Mouse (Mus musculus) heart, postnatal 10 days (tissue): ENCODE results near the gene D630003M21Rik. TPM values are rescaled to one million over a fixed set of nuclear protein-coding genes. Genes with fewer than 3 reads are reported as not detected.

ENCODE experiments used
- DNase-seq, 2 experiments: peaks; one replicate each; pipeline ENCODE4 v3.0.0; 2021
- intact Hi-C: fragments of 180-260 bp; cut with DNase I; formaldehyde crosslinking; loops from one replicate; pipeline ENCODE4 v1.15.1; 2025
- total RNA-seq, 2 experiments: library from RNA; stranded (reverse); gene quantifications; 2 replicates each; pipeline ENCODE4 v1.2.3; 2021

Gene D630003M21Rik
- total RNA-seq, 2 experiments from 2014 or later: 8.6 to 8.7 TPM

- DNase-seq: peak in 1 of 2 experiments; percentile 4
- intact Hi-C loops: no loop called here
Observed at GRCm38 (mm10) chr2:158169771-158170170, 59.3 kb downstream of the D630003M21Rik start.

- intact Hi-C loops: no loop called here
- peak in 1 of 2 experiments; percentile 10 for DNase-seq
Observed at GRCm38 (mm10) chr2:158169351-158169750, 59.7 kb downstream of the D630003M21Rik start.

DNA sequence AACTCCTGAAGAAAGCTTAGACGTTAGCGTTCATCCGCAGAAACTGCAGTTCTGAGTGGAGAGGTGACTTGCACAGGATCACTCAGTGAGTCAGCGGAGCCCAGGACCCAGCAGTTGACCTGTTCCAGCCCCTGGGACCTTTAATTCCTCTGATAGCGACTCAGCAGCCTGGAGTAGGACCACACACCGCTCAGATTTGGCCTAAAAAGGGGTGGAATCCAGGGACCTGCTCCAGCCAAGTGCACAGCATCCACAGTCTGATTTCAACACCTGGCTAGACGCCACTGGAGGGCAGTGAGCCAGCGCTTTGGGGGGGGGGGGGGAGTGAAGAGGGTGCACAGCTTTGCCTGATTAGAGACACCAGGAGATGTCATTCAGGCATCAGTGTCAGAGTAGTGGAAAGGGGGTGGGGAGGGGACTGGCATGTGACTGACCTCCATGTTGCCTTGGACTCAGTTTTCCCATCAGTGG, 60.2 kb downstream of the D630003M21Rik start:
- DNase-seq: peak; percentile 72 to 75
- intact Hi-C loops: no loop called here

GRCm38 (mm10) chr2:158167496-158168205, 61.4 kb downstream of the D630003M21Rik start:
- intact Hi-C loops: no loop called here
- peak in 1 of 2 experiments; percentile 15 for DNase-seq

DNA sequence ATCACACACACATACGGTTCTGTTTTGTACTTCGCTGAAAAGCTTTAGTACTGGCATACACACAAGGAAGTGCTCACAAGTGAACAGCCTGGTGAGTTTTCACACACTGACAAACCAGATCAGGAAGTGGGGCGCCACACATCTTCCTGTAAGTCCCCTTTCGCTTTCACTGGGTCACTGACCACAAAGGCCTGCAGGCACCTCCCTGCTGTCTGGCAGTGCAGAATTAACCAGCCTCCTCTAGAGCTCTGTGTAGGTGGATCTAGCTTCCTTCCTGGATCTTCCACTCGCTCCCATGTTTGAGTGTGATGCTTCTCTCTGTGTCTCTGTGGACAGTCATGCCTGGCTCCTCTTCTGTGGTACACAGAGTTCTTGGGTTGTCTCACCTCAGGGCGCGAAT, 62.4 kb downstream of the D630003M21Rik start:
- DNase-seq: peak; percentile 40 to 46
- intact Hi-C loops: no loop called here

- no peak for DNase-seq
- intact Hi-C loops: no loop called here
Observed at GRCm38 (mm10) chr2:158165776-158166175, 63.2 kb downstream of the D630003M21Rik start.

- no peak for DNase-seq
- intact Hi-C loops: no loop called here
Observed at GRCm38 (mm10) chr2:158163034-158163433, 66.0 kb downstream of the D630003M21Rik start.

- intact Hi-C loops: no loop called here
- peak in 1 of 2 experiments; percentile 22 for DNase-seq
Observed at GRCm38 (mm10) chr2:158161761-158162160, 67.3 kb downstream of the D630003M21Rik start.

- intact Hi-C loops: no loop called here
- peak; percentile 60 to 63 for DNase-seq
Observed at GRCm38 (mm10) chr2:158159376-158160235, 69.4 kb downstream of the D630003M21Rik start.

- DNase-seq: no peak
- intact Hi-C loops: no loop called here
Observed at GRCm38 (mm10) chr2:158157654-158158053, 71.4 kb downstream of the D630003M21Rik start.

DNA sequence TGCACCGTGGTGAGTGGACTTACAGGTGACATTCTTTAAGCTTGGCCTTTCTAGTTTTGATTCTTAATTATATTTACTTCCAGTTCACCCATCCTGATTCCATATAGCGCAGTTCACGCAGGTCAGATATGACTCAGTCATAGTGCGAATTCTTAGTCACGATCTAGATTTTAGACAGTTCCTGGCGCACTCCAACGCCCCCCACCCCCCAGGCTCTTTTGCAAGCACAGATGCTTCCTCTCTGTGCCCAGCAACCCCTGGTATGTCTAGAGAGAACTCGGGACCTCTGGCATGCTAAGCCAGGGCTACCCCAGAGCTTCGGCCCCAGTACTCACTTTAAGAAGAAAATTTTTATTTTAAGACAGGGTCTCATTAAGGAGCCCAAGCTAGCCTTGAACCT, 72.5 kb downstream of the D630003M21Rik start:
- intact Hi-C loops: no loop called here
- no peak for DNase-seq

- DNase-seq: no peak
- intact Hi-C loops: no loop called here
Observed at GRCm38 (mm10) chr2:158155615-158156014, 73.4 kb downstream of the D630003M21Rik start.

DNA sequence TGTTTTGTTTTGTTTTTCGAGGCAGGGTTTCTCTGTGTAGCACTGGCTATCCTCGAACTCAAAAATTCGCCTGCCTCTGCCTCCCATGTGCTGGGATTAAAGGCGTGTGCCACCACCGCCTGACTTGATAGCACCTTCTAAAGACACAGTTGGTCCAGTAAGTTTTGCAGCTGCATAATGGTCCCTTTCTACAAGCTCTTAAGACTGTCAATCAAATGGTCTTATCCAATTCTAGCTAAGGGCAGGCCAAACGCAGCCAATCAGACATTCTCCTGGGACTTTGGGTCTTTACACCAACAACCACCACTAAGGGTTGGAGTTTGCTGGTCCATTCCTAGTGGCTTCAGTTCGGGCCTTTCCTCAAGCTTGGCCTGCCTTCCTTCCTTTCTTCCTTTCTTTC, 73.9 kb downstream of the D630003M21Rik start:
- no peak for DNase-seq
- intact Hi-C loops: no loop called here

- DNase-seq: no peak
- intact Hi-C loops: no loop called here
Observed at GRCm38 (mm10) chr2:158154641-158155040, 74.4 kb downstream of the D630003M21Rik start.

DNA sequence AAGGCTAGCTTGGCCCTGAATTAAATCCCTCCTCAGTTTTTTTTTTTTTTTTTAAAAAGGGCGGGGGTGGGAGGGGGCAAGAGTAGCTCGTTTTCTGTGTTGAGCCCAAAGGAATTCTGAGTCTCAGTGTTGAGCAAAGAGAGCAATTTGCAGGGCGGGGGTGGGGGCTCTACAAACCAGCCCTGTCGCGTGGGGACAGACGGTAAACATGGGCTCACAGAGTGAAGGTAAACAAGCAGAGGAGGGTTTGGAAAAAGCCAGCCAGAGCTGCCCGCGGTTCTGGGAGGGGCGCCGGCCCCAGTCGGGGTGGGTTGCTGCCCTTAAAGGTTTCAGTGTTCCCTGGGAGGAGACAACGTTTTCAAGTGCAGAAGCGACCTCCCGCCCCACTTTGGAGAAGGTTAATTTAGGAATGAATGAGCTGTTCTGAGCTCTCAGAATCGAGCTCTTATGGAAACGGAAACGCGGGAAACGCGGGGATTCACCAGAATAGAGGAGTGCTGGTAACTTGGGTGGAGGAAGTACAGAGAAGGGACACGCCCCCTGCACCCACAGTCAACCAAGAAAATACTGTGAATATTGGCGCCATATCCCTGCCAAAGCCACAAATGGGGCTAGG, 75.2 kb downstream of the D630003M21Rik start:
- intact Hi-C loops: no loop called here
- no peak for DNase-seq

DNA sequence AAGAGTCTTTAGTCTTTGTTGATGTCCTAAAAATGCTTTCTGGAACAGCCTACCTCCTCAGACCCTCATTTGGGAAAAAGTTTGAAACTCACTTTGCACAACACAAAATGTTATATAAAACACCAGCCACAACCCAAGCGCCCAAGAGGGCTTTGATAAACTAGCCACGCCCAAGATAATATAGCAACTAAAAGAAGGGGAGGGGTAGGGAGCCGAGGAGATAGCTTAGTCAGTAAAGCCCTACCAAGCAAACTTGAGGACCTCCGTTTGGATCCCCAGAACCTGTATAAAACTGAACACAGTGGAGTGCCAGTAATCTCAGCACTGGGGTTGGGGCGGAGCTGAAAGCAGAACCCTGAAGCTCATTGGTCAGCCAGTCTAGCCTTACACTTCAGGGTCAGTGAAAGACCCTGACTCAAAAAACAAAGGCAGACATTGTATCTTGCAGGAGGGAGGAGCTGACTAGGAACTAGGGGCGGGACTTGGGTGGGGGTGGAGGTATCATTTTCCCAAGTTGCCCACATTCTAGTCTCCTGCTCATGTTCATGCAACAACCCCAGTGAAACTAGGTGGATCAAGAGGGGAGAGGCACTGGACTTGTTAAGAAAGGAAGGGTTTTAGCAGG, 76.2 kb downstream of the D630003M21Rik start:
- intact Hi-C loops: no loop called here
- DNase-seq: no peak

DNA sequence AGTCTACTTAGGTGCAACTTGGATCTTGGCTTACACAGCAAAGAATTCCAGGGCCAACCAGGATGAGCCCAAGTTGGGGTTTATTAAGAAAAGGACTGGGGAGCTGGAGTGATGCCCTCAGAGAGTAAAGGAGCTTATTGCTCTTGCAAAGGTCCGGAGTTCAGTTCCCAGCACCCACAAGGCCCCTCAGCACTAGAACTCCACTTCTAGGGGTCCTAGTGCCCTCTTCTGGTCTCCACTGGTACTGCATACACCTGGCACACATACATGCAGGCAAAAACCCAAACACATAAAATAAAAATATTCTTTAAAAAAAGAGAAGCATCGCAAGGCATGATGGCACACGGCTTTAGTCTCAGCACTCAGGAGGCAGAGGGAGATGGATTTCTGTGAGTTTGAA, 77.9 kb downstream of the D630003M21Rik start:
- intact Hi-C loops: no loop called here
- DNase-seq: no peak

GRCm38 (mm10) chr2:158146971-158147370, 82.1 kb downstream of the D630003M21Rik start:
- DNase-seq: no peak

DNA sequence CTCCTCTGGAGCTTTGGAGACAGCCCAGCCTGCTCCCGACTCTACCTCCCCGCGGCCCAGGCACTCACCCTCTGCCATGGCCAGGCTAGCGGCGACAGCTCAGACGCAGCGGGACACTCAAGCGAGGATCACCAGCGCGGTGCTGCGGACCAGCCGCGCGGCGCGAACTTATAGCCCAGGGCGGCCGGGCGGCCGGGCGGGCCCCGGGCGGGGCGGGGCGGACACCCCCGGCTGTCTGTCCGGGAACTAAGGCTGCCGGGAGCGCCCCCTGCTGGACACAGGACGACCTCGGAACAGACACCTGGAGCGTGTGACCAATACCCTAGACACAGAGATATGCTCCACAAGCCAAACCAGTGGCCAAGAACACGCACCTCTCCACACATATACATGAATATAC, 82.8 kb downstream of the D630003M21Rik start, which contains the start of gene Tgm2:
Tgm2 (minus strand) TSS at position 214 of the 400 bp plus-strand sequence.
- DNase-seq: peak; percentile 95
- intact Hi-C loops: loop anchor here (1.0 to 5.0 kb wide), 3 partner anchors 39 to 99 kb away; no protein-coding TSS in a partner anchor

More at GRCm38 (mm10) chr2:158146971-158147370, 82.1 kb downstream of the D630003M21Rik start:
- intact Hi-C loops: loop anchor here (1.0 to 5.0 kb wide), 3 partner anchors 40 to 100 kb away; no protein-coding TSS in a partner anchor

GRCm38 (mm10) chr2:158145528-158146065, 83.4 kb downstream of the D630003M21Rik start:
- intact Hi-C loops: loop anchor here (1.0 to 5.0 kb wide), 4 partner anchors 38 to 98 kb away; no protein-coding TSS in a partner anchor
- DNase-seq: peak in 1 of 2 experiments; percentile 39
